Mouse (Mus musculus): ENCODE measurements around the gene Igf2r. TPM values are rescaled to one million over a fixed set of nuclear protein-coding genes. Genes with fewer than 3 reads are reported as not detected.

Igf2r gene
- polyA plus RNA-seq, 1 experiment: 27.7 TPM

GRCm38 (mm10) chr17:12782861-12783847 is 13.7 kb upstream of the Igf2r start:
- TF ChIP-seq POLR2A (IDR thresholded peaks at IDR 0.05; ENCODE audit: control insufficient read depth, extremely low read depth, insufficient read depth, low read length, poor library complexity) (no peak), CTCF (IDR thresholded peaks at IDR 0.05; ENCODE audit: borderline replicate concordance, control insufficient read depth, extremely low read depth, insufficient read depth, low read length, poor library complexity) (no peak)
- H3K27ac ChIP-seq (ENCODE audit: control insufficient read depth, insufficient read depth, low read length): no peak overlapping the region
- H3K27me3 ChIP-seq (ENCODE audit: control insufficient read depth, insufficient read depth, low read length): no peaks in the 10 kb centered on the region
- peaks cover 26% of the 10 kb centered on the region for H3K4me1 ChIP-seq (replicated peaks; ENCODE audit: control insufficient read depth, insufficient read depth, low read length)
- peak; percentile 27 for DNase-seq
- WGBS: 19% methylated on average over 11 of the region's 11 CpGs
- no peak overlapping the region for H3K4me3 ChIP-seq (ENCODE audit: control insufficient read depth, insufficient read depth, low read length)
- H3K36me3 ChIP-seq (ENCODE audit: control insufficient read depth, insufficient read depth, low read length): no peaks in the 10 kb centered on the region

GRCm38 (mm10) chr17:12781101-12781500 is 11.6 kb upstream of the Igf2r start:
- H3K4me1 ChIP-seq (replicated peaks; ENCODE audit: control insufficient read depth, insufficient read depth, low read length): peaks cover 26% of the 10 kb centered on the region
- no peak for DNase-seq
- 53% methylated on average over 5 of the region's 5 CpGs for WGBS
- no peaks in the 10 kb centered on the region for H3K27me3 ChIP-seq (ENCODE audit: control insufficient read depth, insufficient read depth, low read length)
- no peak for TF ChIP-seq CTCF (IDR thresholded peaks at IDR 0.05; ENCODE audit: borderline replicate concordance, control insufficient read depth, extremely low read depth, insufficient read depth, low read length, poor library complexity)
- TF ChIP-seq POLR2A (IDR thresholded peaks at IDR 0.05; ENCODE audit: control insufficient read depth, extremely low read depth, insufficient read depth, low read length, poor library complexity): no peak
- no peak overlapping the region for H3K27ac ChIP-seq (ENCODE audit: control insufficient read depth, insufficient read depth, low read length)
- H3K36me3 ChIP-seq (ENCODE audit: control insufficient read depth, insufficient read depth, low read length): no peaks in the 10 kb centered on the region
- H3K4me3 ChIP-seq (ENCODE audit: control insufficient read depth, insufficient read depth, low read length): no peak overlapping the region

GRCm38 (mm10) chr17:12780125-12780524 is 10.7 kb upstream of the Igf2r start:
- Histone ChIP-seq H3K27me3 (ENCODE audit: control insufficient read depth, insufficient read depth, low read length) (no peaks in the 10 kb centered on the region), H3K4me1 (replicated peaks; ENCODE audit: control insufficient read depth, insufficient read depth, low read length) (peaks cover 26% of the 10 kb centered on the region), H3K27ac (ENCODE audit: control insufficient read depth, insufficient read depth, low read length) (no peak overlapping the region), H3K36me3 (ENCODE audit: control insufficient read depth, insufficient read depth, low read length) (no peaks in the 10 kb centered on the region), H3K4me3 (ENCODE audit: control insufficient read depth, insufficient read depth, low read length) (no peak overlapping the region)
- no peak for DNase-seq
- 69% methylated on average over 8 of the region's 8 CpGs for WGBS
- no peak for TF ChIP-seq POLR2A (IDR thresholded peaks at IDR 0.05; ENCODE audit: control insufficient read depth, extremely low read depth, insufficient read depth, low read length, poor library complexity)
- TF ChIP-seq CTCF (IDR thresholded peaks at IDR 0.05; ENCODE audit: borderline replicate concordance, control insufficient read depth, extremely low read depth, insufficient read depth, low read length, poor library complexity): no peak

- TF ChIP-seq POLR2A (IDR thresholded peaks at IDR 0.05; ENCODE audit: control insufficient read depth, extremely low read depth, insufficient read depth, low read length, poor library complexity) (no peak), CTCF (IDR thresholded peaks at IDR 0.05; ENCODE audit: borderline replicate concordance, control insufficient read depth, extremely low read depth, insufficient read depth, low read length, poor library complexity) (no peak)
- H3K4me1 ChIP-seq (replicated peaks; ENCODE audit: control insufficient read depth, insufficient read depth, low read length): peaks cover 26% of the 10 kb centered on the region
- WGBS: 14% methylated on average over 3 of the region's 3 CpGs
Measured at GRCm38 (mm10) chr17:12779442-12779841, 10.0 kb upstream of the Igf2r start.

GRCm38 (mm10) chr17:12773956-12774355 is 4.5 kb upstream of the Igf2r start:
- Histone ChIP-seq H3K27ac (ENCODE audit: control insufficient read depth, insufficient read depth, low read length) (no peak overlapping the region), H3K27me3 (ENCODE audit: control insufficient read depth, insufficient read depth, low read length) (no peaks in the 10 kb centered on the region), H3K4me3 (ENCODE audit: control insufficient read depth, insufficient read depth, low read length) (no peak overlapping the region), H3K36me3 (ENCODE audit: control insufficient read depth, insufficient read depth, low read length) (no peaks in the 10 kb centered on the region), H3K4me1 (replicated peaks; ENCODE audit: control insufficient read depth, insufficient read depth, low read length) (peaks cover 10% of the 10 kb centered on the region)
- no peak for DNase-seq
- TF ChIP-seq POLR2A (IDR thresholded peaks at IDR 0.05; ENCODE audit: control insufficient read depth, extremely low read depth, insufficient read depth, low read length, poor library complexity): no peak
- no peak for TF ChIP-seq CTCF (IDR thresholded peaks at IDR 0.05; ENCODE audit: borderline replicate concordance, control insufficient read depth, extremely low read depth, insufficient read depth, low read length, poor library complexity)
- WGBS: 56% methylated on average over 3 of the region's 3 CpGs

More at GRCm38 (mm10) chr17:12779442-12779841, 10.0 kb upstream of the Igf2r start:
- Histone ChIP-seq H3K27ac (ENCODE audit: control insufficient read depth, insufficient read depth, low read length) (peak overlapping the region; percentile 47; the same call in 1 of the 2 replicates), H3K4me3 (ENCODE audit: control insufficient read depth, insufficient read depth, low read length) (no peak overlapping the region), H3K36me3 (ENCODE audit: control insufficient read depth, insufficient read depth, low read length) (no peaks in the 10 kb centered on the region), H3K27me3 (ENCODE audit: control insufficient read depth, insufficient read depth, low read length) (no peaks in the 10 kb centered on the region)
- DNase-seq: no peak

- Histone ChIP-seq H3K4me1 (replicated peaks; ENCODE audit: control insufficient read depth, insufficient read depth, low read length) (peaks cover 6% of the 10 kb centered on the region), H3K27me3 (ENCODE audit: control insufficient read depth, insufficient read depth, low read length) (no peaks in the 10 kb centered on the region), H3K36me3 (ENCODE audit: control insufficient read depth, insufficient read depth, low read length) (no peaks in the 10 kb centered on the region), H3K27ac (ENCODE audit: control insufficient read depth, insufficient read depth, low read length) (no peak overlapping the region), H3K4me3 (ENCODE audit: control insufficient read depth, insufficient read depth, low read length) (no peak overlapping the region)
- TF ChIP-seq POLR2A (IDR thresholded peaks at IDR 0.05; ENCODE audit: control insufficient read depth, extremely low read depth, insufficient read depth, low read length, poor library complexity): no peak
- TF ChIP-seq CTCF (IDR thresholded peaks at IDR 0.05; ENCODE audit: borderline replicate concordance, control insufficient read depth, extremely low read depth, insufficient read depth, low read length, poor library complexity): no peak
- WGBS: 96% methylated on average over 5 of the region's 5 CpGs
- no peak for DNase-seq
Measured at GRCm38 (mm10) chr17:12770500-12770899, 1.0 kb upstream of the Igf2r start.
